Mouse (Mus musculus) ovary, postnatal 14 days (tissue): Measurements from ENCODE around the gene Slc44a3.

Experiments used
- DNase-seq: peaks from one replicate; pipeline ENCODE4 v3.0.0; 2022; ENCODE audit warnings: low spot score

The Slc44a3 gene

GRCm38 (mm10) chr3:121460473-121461193 lies 71.6 kb downstream of the Slc44a3 start:
- DNase-seq: no peak

GRCm38 (mm10) chr3:121458545-121459492 lies 73.4 kb downstream of the Slc44a3 start:
- no peak for DNase-seq

DNA sequence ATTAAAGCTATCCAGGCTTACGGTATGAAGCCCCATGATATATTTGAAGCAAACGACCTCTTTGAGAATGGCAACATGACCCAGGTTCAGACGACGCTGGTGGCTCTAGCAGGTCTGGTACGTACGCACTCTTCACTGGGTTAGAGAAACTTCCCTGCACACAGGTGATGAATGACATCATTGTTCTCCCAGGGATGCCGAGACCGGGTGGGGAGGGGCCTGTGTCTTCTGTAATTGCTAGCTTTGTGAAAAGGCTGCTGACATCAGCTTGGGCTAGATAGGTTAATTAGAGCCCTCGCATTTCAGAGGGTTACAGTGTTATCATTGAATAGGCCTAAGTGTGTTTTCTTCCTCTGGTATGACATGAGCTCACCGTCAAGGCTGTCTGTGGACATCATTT lies 80.8 kb downstream of the Slc44a3 start:
- no peak for DNase-seq

- DNase-seq: no peak
These were observed 82.7 kb downstream of the Slc44a3 start for GRCm38 (mm10) chr3:121449527-121449926.

- no peak for DNase-seq
These were observed 83.6 kb downstream of the Slc44a3 start for GRCm38 (mm10) chr3:121448606-121449005.

DNA sequence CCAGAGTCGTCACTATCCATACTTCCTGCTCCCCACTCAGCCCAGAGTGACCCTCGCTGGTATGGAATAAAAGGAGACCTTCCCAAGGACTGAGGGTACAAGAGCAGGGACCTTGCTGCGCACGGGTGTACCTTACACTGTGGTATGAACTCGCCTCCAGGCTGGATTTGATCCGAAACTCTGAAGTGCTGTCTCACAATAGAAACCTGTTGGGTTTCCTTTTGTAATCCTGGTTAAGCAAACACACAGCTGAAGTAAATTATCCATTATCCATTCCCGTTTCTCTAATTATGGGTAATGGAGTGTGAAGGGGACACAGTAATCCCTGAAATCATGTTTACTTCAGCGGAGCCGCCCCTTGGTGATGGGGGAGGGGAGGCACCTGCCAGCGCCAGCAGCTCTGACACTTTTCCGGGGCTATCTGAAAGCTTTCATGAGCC lies 84.2 kb downstream of the Slc44a3 start:
- DNase-seq: no peak

DNA sequence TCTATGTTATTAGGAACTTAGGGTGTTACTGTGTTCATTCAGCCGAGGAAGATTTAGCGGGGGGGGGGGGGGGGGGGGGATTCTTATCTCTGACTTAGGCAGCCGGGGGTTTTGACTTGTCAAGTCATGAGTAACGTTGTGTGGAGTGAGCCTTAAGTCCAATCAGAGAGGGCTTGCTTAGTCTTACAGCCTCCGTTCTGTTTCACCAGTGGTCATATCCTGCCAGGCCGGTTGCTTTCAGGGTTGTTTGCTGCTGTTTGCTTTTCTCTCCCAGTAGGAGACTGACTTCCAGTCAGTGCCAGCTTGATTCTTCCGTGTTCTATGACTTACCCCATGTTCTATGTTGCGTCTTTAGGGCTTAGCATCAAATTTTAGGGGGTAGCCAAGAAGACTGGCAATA lies 85.8 kb downstream of the Slc44a3 start:
- no peak for DNase-seq

DNA sequence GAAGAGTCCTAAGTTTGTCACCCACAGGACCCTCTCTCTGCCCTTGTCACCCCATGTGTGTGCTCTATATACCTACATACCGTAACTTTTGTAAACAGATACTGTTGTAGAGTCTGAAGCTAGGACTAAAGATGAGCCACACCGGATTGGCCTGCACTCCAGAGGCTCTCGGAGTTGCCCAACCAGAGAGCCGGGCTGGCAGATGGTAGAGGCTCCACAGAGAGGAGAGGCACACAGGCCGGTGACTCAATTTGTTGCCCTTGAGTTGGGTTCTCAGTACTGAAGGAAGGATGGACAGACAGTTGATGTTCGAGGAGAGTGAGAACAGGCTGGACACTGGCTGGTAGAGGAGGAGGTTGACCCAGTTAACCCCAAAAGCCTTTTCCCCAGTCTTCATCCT lies 87.8 kb downstream of the Slc44a3 start:
- DNase-seq: no peak

GRCm38 (mm10) chr3:121443861-121444271 lies 88.3 kb downstream of the Slc44a3 start:
- no peak for DNase-seq

- DNase-seq: no peak
These were observed 89.9 kb downstream of the Slc44a3 start for GRCm38 (mm10) chr3:121442288-121442687.

GRCm38 (mm10) chr3:121441504-121441903 lies 90.7 kb downstream of the Slc44a3 start:
- no peak for DNase-seq

DNA sequence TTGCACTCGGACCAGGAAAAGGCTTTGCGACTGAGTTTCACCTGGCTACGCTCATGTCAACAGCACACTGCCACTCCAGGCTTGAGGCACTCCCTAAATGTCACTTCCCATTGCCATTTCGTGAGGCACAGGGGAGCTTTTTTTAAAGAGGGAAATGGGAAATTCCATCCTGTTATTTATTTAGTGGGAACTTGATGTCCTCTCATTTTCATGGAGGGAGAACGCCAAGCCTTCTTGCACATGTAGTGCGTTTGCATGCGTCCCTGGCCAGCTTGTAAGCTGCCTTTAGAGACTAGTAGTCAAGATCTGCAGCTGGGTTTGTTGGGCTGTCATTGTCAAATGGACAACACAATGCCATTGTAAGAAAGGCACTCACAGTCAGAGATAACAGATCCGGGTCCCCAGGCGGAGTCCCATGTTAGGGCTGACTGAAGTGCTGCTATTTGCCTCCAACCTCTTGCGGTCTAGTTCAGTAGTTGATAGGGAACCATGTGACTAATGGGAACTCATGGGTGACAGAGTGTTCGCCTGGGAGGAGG lies 92.5 kb downstream of the Slc44a3 start:
- DNase-seq: no peak

GRCm38 (mm10) chr3:121437996-121438395 lies 94.2 kb downstream of the Slc44a3 start:
- DNase-seq: no peak

GRCm38 (mm10) chr3:121437070-121437469 lies 95.1 kb downstream of the Slc44a3 start:
- no peak for DNase-seq

- no peak for DNase-seq
These were observed 96.9 kb downstream of the Slc44a3 start for GRCm38 (mm10) chr3:121435296-121435695.

- DNase-seq: no peak
These were observed 98.2 kb downstream of the Slc44a3 start for GRCm38 (mm10) chr3:121433968-121434533.

DNA sequence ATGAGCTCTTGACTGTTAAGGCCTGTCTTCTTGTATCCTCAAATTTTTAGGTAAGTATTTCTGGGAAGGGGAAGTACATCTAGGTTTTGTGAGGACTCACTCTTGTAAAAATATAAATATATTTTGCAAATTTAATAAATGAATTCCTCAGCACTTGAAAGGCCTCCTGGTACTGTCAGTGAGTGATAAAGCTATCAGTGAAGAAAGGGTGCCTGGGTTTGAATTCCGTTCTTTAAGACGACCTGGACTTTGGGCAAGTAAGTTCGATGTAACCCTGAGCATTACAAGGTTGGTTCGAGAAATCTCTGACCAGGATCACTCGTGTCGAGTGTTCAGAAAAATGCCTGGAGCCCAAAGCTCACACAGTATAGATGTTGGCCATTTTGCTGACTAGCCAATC lies 98.8 kb downstream of the Slc44a3 start:
- DNase-seq: no peak

DNA sequence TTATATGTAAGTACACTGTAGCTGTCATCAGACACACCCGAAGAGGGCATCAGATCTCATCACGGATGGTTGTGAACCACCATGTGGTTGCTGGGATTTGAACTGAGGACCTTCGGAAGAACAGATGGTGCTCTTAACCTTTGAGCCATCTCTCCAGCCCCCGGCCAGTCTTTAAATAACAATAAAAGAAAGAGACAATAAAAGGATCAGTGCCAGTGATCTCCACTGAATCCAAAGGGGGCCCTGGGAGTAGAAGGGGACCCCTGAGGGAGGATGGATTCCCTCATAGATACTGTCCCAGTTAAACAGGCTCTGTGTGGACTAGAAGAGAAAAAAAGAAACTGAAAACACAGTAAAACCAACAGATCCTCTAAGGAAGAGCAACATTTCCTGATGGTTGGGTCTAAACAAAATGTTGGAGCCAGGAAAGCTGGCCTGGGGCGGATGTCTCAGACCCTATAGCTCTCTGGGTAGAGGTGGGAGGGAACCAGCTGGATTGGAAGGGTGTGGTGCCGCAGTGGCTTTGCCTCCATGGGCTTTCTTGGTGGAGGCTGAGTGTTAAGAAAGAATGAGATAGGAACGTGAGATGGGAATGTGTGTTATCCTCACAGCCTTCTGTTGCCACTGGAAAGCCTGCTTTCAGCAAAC lies 101.8 kb downstream of the Slc44a3 start:
- no peak for DNase-seq

DNA sequence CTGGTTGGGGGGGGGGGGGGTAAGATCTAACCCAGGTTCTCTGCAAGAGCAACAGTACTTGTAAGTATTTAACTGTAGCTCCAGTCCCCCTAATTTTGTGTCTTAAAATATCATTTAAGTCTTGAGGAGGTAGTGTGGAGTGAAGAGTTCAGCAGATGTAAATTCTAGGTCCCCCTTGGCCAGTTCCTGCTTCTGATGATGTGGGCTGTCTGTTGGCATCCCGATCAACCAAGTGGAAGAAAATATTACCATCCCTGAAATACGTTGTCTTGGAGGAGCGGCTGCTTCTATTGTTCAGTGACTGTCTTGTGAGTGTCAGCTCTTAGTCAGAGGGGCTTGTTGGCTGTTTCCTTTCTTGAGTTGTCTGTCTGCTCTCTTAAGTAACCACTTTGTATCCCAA lies 102.7 kb downstream of the Slc44a3 start:
- no peak for DNase-seq

DNA sequence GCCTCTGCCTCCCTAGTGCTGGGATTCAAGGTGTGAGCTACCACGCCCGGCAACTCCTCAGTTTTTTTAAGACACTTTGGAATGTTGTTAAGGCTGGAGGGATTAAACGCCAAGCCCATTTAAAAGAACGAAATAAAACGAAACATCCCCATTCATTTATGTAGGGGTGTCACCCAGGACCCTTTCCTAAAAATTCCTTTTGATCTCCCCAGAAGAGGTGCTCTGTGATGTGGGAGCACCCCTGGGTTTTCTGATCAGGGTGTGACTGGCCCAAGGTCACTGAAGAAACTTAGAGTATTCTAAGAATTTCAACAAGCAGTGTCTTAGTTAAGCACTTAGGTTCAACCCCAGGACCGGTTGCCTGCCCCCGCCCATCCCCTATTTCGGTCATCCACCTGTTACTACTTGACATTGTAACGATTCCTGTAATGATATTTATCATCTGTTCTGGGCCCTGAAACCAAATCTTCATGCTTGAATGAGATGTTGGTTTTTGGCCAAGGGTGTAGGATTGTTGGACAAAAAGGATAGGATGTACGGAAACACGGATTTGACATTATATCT lies 103.4 kb downstream of the Slc44a3 start:
- DNase-seq: no peak

- DNase-seq: no peak
These were observed 104.0 kb downstream of the Slc44a3 start for GRCm38 (mm10) chr3:121428230-121428629.

DNA sequence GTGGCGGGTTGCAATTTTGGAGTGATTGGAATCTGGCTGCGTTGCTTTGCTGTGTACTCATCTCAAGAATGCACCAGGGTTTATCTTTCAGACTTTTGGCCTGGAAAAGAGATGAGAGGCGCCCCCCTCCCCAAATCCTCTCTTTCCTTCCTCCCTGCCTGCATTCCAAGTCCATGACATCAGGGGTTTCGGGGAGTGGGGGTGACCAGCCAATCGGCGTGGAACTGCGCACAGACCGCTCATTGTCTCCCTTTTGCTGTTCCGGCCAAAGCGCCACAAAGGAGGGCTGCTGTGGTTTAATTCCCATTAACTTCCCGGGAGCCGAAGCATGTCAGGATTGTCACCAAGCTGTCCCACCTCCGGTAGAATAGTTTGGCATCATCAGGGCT lies 104.7 kb downstream of the Slc44a3 start:
- DNase-seq: peak; percentile 27
